Mouse (Mus musculus) bone marrow, adult 2 months (tissue): ENCODE measurements around the gene Pdzrn3.

Experiments
- CTCF ChIP-seq: fragments of 200-500 bp; IDR thresholded peaks from 2 replicates; pipeline ENCODE4 v1.5.1; 2011; ENCODE audit warnings: low read length, control low read depth; ENCODE audit not compliant: control insufficient read depth, insufficient read depth
- POLR2A ChIP-seq: fragments of 200-500 bp; IDR thresholded peaks from 2 replicates; pipeline ENCODE4 v1.6.1; 2011; ENCODE audit warnings: low read depth, mild to moderate bottlenecking, control low read depth, low read length, borderline replicate concordance; ENCODE audit not compliant: control insufficient read depth

- no peak for TF ChIP-seq CTCF
- no peak for TF ChIP-seq POLR2A
These were observed 79.9 kb downstream of the Pdzrn3 start for GRCm38 (mm10) chr6:101297563-101298520.
